Mouse (Mus musculus): ENCODE results near the gene Gpx2. TPM values are rescaled to one million over a fixed set of nuclear protein-coding genes. Genes with fewer than 3 reads are reported as not detected.
"Not testable (repeated sequence)": the region's sequence is repeated elsewhere in the genome, so short reads cannot be mapped to it uniquely, and the experiment has no call there.

The Gpx2 gene
- polyA plus RNA-seq, 1 experiment, result not detected

DNA sequence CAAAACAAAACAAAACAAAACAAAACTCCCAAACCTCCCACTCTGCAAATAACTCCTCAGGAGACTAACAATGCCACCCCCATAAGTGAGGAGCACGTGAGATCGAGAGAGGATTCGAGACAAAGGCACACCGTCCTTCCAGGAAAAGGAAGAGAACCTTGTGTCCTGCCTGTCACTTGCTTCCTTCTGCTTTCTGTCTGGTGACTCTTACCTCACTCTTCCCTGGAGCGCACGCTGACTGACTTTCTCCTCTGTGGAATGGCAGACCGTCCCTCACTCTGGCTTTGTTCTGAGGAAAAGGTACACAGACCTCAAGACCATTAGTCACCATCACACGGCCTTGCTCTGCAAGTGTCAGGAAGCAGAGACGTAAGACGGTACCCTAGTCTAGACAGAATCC lies 18.2 kb upstream of the Gpx2 start:
- TF ChIP-seq CTCF (IDR thresholded peaks at IDR 0.05; ENCODE audit: insufficient read depth, low read depth, low read length) (no peak), POLR2A (IDR thresholded peaks at IDR 0.05; ENCODE audit: insufficient read depth, low read depth, low read length) (no peak)
- 84% methylated on average over 10 of the region's 10 CpGs for WGBS
- no peak overlapping the region for H3K4me3 ChIP-seq (ENCODE audit: insufficient read depth, low read depth, low read length)
- no peaks in the 10 kb centered on the region for H3K4me1 ChIP-seq (ENCODE audit: control insufficient read depth, insufficient read depth, low read length)
- H3K27ac ChIP-seq (ENCODE audit: insufficient read depth, low read depth, low read length), result no peak overlapping the region

DNA sequence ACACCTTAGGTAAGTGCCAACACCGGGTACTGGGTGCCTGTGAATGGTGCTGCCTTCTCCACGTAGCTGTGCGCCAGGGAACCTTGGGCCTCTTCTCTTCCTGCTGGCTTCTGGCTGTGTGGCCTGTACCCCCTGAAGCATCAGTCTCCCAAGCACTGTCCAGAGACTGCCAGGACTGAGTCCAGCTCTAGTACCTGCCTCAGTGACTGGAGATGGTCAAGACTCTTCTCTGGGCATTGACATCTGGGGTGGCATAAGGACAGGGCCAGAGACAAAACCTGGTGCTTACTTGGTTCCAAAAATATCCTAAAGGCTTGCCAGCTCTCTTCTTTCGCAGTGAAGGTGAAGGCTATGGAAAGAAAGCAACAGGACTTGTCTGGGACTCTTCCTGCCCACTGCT lies 15.7 kb upstream of the Gpx2 start:
- 93% methylated on average over 4 of the region's 4 CpGs for WGBS
- no peak for TF ChIP-seq CTCF (IDR thresholded peaks at IDR 0.05; ENCODE audit: insufficient read depth, low read depth, low read length)
- TF ChIP-seq POLR2A (IDR thresholded peaks at IDR 0.05; ENCODE audit: insufficient read depth, low read depth, low read length), result no peak
- Histone ChIP-seq H3K4me1 (ENCODE audit: control insufficient read depth, insufficient read depth, low read length) (no peaks in the 10 kb centered on the region), H3K4me3 (ENCODE audit: insufficient read depth, low read depth, low read length) (no peak overlapping the region), H3K27ac (ENCODE audit: insufficient read depth, low read depth, low read length) (no peak overlapping the region)

DNA sequence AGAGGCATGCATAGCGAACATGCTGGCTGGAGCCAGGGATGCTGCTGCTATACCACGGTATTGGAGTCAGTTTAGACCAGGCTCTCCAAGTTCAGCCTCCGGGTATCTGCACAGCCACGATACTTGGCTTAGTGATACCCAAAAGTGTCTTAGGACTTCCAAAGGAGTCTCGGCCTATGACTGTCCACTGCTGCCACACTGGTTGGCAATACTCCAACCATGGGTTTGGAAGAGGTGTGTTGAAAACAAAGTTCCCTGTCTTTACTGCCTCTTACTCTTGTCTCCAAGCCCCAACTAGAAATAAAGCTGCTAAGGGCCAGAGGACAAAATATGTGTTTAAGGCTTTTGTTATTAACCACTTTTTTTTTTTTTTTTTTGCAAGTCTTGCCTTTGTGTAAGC lies 15.1 kb upstream of the Gpx2 start:
- TF ChIP-seq POLR2A (IDR thresholded peaks at IDR 0.05; ENCODE audit: insufficient read depth, low read depth, low read length) (no peak), CTCF (IDR thresholded peaks at IDR 0.05; ENCODE audit: insufficient read depth, low read depth, low read length) (no peak)
- Histone ChIP-seq H3K27ac (ENCODE audit: insufficient read depth, low read depth, low read length) (no peak overlapping the region), H3K4me3 (ENCODE audit: insufficient read depth, low read depth, low read length) (no peak overlapping the region), H3K4me1 (ENCODE audit: control insufficient read depth, insufficient read depth, low read length) (no peaks in the 10 kb centered on the region)
- WGBS, result 89% methylated on average over 5 of the region's 5 CpGs

DNA sequence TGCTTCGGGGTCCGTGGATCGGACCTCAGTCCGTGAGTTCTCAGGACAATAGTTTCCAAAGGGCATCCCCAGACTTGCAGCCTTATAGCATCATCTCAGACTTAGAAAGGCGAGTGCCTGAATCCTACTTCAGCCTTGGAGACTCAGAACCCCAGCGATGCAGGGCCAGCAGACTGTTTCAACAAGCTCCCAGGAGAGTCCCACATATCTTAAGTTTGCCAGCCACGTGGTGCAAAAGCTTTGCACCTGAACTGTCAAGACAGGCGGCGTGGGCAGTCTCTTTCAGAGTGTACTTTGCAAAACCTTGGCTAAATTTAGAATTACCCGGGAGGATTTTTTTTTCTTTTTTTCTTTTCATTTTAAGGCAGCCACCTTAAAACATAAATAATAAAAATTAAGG lies 12.4 kb upstream of the Gpx2 start:
- H3K4me3 ChIP-seq (ENCODE audit: insufficient read depth, low read depth, low read length), result no peak overlapping the region
- no peaks in the 10 kb centered on the region for H3K4me1 ChIP-seq (ENCODE audit: control insufficient read depth, insufficient read depth, low read length)
- no peak for TF ChIP-seq POLR2A (IDR thresholded peaks at IDR 0.05; ENCODE audit: insufficient read depth, low read depth, low read length)
- no peak for TF ChIP-seq CTCF (IDR thresholded peaks at IDR 0.05; ENCODE audit: insufficient read depth, low read depth, low read length)
- no peak overlapping the region for H3K27ac ChIP-seq (ENCODE audit: insufficient read depth, low read depth, low read length)
- 79% methylated on average over 10 of the region's 10 CpGs for WGBS

DNA sequence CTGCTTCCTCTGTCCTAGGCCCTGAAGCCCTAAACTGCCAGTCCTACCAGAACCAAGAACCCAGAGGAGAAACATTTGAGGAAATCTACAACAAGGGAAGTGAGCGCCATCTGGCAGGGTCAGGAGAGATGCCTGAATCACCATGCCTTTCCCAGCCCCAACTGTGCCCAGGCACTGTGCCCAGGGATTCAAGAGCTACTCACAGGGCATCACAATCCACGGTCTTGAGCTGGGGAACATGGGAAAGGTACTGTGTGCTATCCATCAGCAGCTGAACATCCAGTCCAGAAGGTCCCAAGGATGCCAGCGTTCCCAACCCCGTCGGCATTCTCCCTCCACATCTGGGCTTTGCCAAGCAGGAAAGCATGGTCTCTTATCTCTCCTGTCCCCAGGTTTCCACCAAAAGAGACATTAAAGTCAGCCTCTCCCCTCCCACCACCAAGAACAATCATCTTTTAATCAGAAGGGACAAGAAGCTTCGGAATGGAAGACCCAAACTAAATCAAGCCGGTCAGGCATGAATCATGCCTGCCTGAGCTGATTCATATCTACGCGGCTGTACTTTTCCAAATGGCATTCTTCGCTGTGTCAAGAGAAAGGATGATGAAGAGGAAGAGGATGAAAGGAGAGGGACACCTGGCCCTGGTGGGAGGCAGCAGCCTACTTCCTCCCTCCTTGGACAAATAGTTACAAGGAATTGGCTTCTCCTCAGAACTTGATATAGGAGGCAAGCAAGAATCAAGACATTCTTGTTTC lies 9.9 kb upstream of the Gpx2 start:
- Histone ChIP-seq H3K4me3 (ENCODE audit: insufficient read depth, low read depth, low read length) (no peak overlapping the region), H3K4me1 (ENCODE audit: control insufficient read depth, insufficient read depth, low read length) (no peaks in the 10 kb centered on the region), H3K27ac (ENCODE audit: insufficient read depth, low read depth, low read length) (no peak overlapping the region)
- TF ChIP-seq CTCF (IDR thresholded peaks at IDR 0.05; ENCODE audit: insufficient read depth, low read depth, low read length), result no peak
- no peak for TF ChIP-seq POLR2A (IDR thresholded peaks at IDR 0.05; ENCODE audit: insufficient read depth, low read depth, low read length)
- 79% methylated on average over 10 of the region's 10 CpGs for WGBS

DNA sequence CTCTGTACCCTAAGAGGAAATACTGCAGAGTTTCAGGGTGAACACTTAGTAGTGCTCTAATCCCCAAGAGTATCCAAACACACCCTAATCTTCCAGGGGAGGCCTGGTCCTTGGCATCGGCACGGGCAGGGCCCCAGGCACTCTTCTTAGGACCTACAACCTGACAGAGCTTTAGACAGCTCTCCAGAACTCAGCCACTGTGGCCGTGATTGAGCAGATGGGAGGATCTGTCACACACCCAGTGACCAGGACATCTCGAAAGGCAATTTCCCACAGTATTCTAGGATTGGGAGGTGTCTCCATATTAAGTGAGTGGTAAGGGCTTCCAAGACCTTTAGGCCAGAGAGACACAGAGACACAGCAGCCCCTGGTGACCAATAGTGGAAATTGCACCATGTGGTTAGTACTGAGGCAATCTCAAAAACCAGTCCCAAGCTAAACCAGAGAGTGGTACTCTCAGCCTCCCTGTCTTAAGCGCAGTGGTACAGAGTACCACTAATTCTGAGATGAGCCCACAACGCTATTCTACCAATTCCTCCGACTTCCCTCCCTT lies 8.4 kb upstream of the Gpx2 start:
- Histone ChIP-seq H3K4me3 (ENCODE audit: insufficient read depth, low read depth, low read length) (no peak overlapping the region), H3K4me1 (ENCODE audit: control insufficient read depth, insufficient read depth, low read length) (no peaks in the 10 kb centered on the region), H3K27ac (ENCODE audit: insufficient read depth, low read depth, low read length) (no peak overlapping the region)
- 53% methylated on average over 7 of the region's 7 CpGs for WGBS
- no peak for TF ChIP-seq POLR2A (IDR thresholded peaks at IDR 0.05; ENCODE audit: insufficient read depth, low read depth, low read length)
- no peak for TF ChIP-seq CTCF (IDR thresholded peaks at IDR 0.05; ENCODE audit: insufficient read depth, low read depth, low read length)

DNA sequence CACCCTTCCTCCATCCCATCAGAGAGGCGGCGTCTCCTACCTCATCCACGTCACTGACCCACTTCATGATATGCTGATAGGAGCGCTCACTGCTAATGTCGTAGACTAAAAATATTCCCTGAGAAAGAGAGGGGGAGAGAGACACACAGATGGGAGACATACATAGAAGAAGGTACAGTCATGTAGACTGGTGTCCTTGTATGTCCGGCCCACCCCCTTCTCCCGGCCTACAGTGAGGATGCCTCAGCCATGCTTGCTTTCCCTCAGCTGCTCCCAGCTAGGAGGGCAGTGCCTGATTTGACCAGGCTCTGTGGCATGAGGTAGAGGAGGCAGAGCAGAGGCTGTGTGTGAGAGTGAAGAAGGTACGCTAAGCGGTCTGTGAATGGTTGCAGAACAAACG lies 7.7 kb upstream of the Gpx2 start:
- Histone ChIP-seq H3K4me1 (ENCODE audit: control insufficient read depth, insufficient read depth, low read length) (no peaks in the 10 kb centered on the region; the same call in 1 of the 2 replicates), H3K4me3 (ENCODE audit: insufficient read depth, low read depth, low read length) (no peak overlapping the region), H3K27ac (ENCODE audit: insufficient read depth, low read depth, low read length) (no peak overlapping the region)
- WGBS, result 87% methylated on average over 10 of the region's 10 CpGs
- TF ChIP-seq CTCF (IDR thresholded peaks at IDR 0.05; ENCODE audit: insufficient read depth, low read depth, low read length) (no peak), POLR2A (IDR thresholded peaks at IDR 0.05; ENCODE audit: insufficient read depth, low read depth, low read length) (no peak)

DNA sequence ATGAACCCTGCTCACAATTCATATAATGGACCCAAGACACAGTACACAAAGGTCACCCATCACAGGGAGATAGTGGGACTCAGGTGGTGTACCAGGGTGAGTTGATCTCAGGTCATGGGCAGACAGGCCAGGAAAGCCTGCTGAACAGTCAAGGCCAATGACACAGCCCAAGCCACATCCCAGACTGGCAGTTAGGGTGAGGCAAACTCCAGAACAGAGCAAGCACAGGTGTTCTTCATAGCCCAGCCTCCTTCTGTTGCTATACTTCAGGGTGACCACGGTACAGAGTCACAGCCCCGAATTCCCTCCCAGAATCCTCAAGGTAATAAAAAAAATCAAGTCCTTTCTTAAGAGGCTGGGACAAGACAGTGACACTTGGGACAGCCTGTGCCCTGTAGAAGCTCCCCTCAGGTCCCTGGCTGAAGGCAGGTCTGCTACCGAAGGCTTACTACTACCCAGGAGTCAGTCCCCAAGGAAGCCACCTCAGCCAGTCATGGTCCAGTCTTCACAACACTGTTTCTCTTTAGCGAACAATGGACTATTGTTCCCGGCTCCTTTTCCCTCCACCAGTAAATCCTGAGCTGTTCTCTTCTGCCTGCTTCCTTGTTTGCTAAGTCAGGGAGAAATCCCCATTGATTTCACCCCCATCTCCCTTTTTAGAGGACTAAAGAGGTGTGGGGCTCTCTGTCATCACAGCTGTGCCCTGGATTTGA lies 2.8 kb upstream of the Gpx2 start:
- Histone ChIP-seq H3K4me1 (ENCODE audit: control insufficient read depth, insufficient read depth, low read length) (peaks cover 3% of the 10 kb centered on the region; the same call in 1 of the 2 replicates), H3K4me3 (ENCODE audit: insufficient read depth, low read depth, low read length) (no peak overlapping the region), H3K27ac (ENCODE audit: insufficient read depth, low read depth, low read length) (no peak overlapping the region)
- TF ChIP-seq CTCF (IDR thresholded peaks at IDR 0.05; ENCODE audit: insufficient read depth, low read depth, low read length) (no peak), POLR2A (IDR thresholded peaks at IDR 0.05; ENCODE audit: insufficient read depth, low read depth, low read length) (no peak)
- 64% methylated on average over 5 of the region's 5 CpGs for WGBS

DNA sequence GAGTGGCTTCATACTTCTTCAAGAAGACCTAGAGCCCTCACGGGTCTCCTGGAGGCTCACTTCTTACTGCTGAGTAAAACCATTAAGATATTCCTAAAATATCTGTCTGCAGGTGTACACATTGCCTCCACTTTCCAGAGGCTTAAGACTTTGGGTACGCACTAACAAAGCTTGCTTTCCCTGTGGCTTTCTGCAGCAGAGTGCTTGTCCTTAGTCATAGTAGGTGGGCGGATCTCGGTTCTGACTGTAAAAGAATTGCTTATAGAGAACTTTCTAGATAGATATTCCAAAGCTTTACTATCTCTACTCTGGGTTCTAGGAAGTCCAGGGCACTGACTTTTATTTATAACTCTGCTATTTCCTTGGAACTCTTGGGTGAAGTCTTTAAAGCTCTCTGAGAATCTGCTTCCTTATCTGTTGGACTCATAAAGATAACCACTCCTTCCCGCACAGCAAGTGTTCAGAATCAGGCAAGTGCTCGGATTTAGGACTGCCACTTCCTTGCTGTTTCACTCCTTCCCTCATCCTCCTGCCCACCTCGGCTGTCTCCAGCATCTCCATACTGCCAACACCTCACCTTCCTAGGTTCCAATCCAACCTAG lies 1.7 kb upstream of the Gpx2 start:
- WGBS, result 55% methylated on average over 7 of the region's 7 CpGs
- H3K27ac ChIP-seq (ENCODE audit: insufficient read depth, low read depth, low read length), result no peak overlapping the region
- no peak for TF ChIP-seq CTCF (IDR thresholded peaks at IDR 0.05; ENCODE audit: insufficient read depth, low read depth, low read length)

DNA sequence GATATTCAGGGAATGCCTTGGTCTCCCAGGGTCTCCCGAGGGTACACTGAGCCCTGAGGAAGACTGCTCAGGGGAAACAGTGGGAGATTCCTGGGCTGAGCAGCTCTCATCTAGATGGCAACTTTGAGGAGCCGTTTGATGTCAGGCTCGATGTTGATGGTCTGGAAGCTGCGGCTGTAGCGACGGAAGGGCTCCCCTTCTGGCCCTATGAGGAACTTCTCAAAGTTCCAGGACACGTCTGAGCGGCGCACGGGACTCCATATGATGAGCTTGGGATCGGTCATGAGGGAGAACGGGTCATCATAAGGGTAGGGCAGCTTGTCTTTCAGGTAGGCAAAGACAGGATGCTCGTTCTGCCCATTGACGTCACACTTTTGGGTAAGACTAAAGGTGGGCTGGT lies 2.8 kb downstream of the Gpx2 start:
- not testable (repeated sequence) for H3K27ac ChIP-seq (ENCODE audit: insufficient read depth, low read depth, low read length); H3K4me1 ChIP-seq (ENCODE audit: control insufficient read depth, insufficient read depth, low read length); H3K4me3 ChIP-seq (ENCODE audit: insufficient read depth, low read depth, low read length)
- WGBS, result 64% methylated on average over 14 of the region's 14 CpGs

More for the DNA sequence above, 1.7 kb upstream of the Gpx2 start:
- Histone ChIP-seq H3K4me1 (ENCODE audit: control insufficient read depth, insufficient read depth, low read length) (peaks cover 3% of the 10 kb centered on the region; the same call in 1 of the 2 replicates), H3K4me3 (ENCODE audit: insufficient read depth, low read depth, low read length) (no peak overlapping the region)

Measured in olfactory bulb, adult 2 months (tissue).